Mouse (Mus musculus) spleen, postnatal 4 days (tissue): ENCODE results near the gene Fgfr2.

ENCODE experiments used
- DNase-seq, 2 experiments: peaks; one replicate each; pipeline ENCODE4 v3.0.0; 2022; ENCODE audit warnings: low spot score in 2 of 2

The Fgfr2 gene

GRCm38 (mm10) chr7:130859926-130860325 is 2263.2 kb downstream of the Fgfr2 start:
- DNase-seq: no peak

- DNase-seq: no peak
These were observed 2265.2 kb downstream of the Fgfr2 start for GRCm38 (mm10) chr7:130857973-130858372.

- DNase-seq: no peak
These were observed 2267.5 kb downstream of the Fgfr2 start for GRCm38 (mm10) chr7:130855681-130856080.

GRCm38 (mm10) chr7:130854684-130855292 is 2268.4 kb downstream of the Fgfr2 start:
- no peak for DNase-seq

GRCm38 (mm10) chr7:130847164-130847718 is 2275.9 kb downstream of the Fgfr2 start:
- DNase-seq: no peak

GRCm38 (mm10) chr7:130839380-130840100 is 2283.6 kb downstream of the Fgfr2 start:
- DNase-seq: no peak

- no peak for DNase-seq
These were observed 2284.5 kb downstream of the Fgfr2 start for GRCm38 (mm10) chr7:130838658-130839025.

- no peak for DNase-seq
These were observed 2285.1 kb downstream of the Fgfr2 start for GRCm38 (mm10) chr7:130837941-130838657.

- DNase-seq: no peak
These were observed 2287.1 kb downstream of the Fgfr2 start for GRCm38 (mm10) chr7:130836066-130836465.

GRCm38 (mm10) chr7:130834958-130835861 is 2287.9 kb downstream of the Fgfr2 start:
- no peak for DNase-seq

GRCm38 (mm10) chr7:130834299-130834698 is 2288.9 kb downstream of the Fgfr2 start:
- peak; percentile 26 to 81 for DNase-seq

- DNase-seq: no peak
These were observed 2291.6 kb downstream of the Fgfr2 start for GRCm38 (mm10) chr7:130831586-130831985.

- DNase-seq: no peak
These were observed 2294.7 kb downstream of the Fgfr2 start for GRCm38 (mm10) chr7:130828475-130828874.

GRCm38 (mm10) chr7:130827844-130828403 is 2295.2 kb downstream of the Fgfr2 start:
- no peak for DNase-seq

GRCm38 (mm10) chr7:130827431-130827830 is 2295.7 kb downstream of the Fgfr2 start:
- DNase-seq: no peak

- no peak for DNase-seq
These were observed 2296.8 kb downstream of the Fgfr2 start for GRCm38 (mm10) chr7:130826343-130826742.

- DNase-seq: no peak
These were observed 2299.2 kb downstream of the Fgfr2 start for GRCm38 (mm10) chr7:130823992-130824391.

- DNase-seq: no peak
These were observed 2303.5 kb downstream of the Fgfr2 start for GRCm38 (mm10) chr7:130819624-130820023.

- no peak for DNase-seq
These were observed 2304.3 kb downstream of the Fgfr2 start for GRCm38 (mm10) chr7:130818813-130819212.

- DNase-seq: no peak
These were observed 2306.9 kb downstream of the Fgfr2 start for GRCm38 (mm10) chr7:130816243-130816642.

- no peak for DNase-seq
These were observed 2307.5 kb downstream of the Fgfr2 start for GRCm38 (mm10) chr7:130815601-130816000.
